Mouse (Mus musculus): Measurements from ENCODE around the gene 1700001K19Rik. TPM values are rescaled to one million over a fixed set of nuclear protein-coding genes. Genes with fewer than 3 reads are reported as not detected.

1700001K19Rik gene
- total and polyA plus RNA-seq, 3 experiments: 0.29 TPM; not detected in 2

DNA sequence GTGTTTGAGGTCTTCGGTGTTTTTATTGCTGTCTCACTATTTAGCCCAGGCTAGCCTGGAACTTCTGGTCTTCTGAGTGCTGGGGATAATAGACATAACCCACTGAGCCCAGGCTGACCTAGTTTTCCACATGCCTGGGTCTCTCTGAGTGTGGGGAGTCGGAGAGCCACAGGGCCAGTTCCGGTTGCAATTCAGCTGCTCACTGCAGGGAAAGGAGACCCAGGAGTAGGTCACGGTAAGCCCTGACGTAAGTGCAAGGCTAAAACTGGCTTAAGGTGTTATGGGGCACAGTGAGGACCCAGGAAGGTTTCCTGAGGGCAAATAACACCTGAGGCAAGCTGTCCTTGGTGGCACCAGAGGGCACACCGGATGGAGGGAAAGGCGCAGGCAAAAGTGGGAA lies 25.0 kb upstream of the 1700001K19Rik start:
- Histone ChIP-seq H3K79me2 (ENCODE audit: control insufficient read depth, insufficient read depth, low read length, poor library complexity) (no peaks in the 10 kb centered on the region; the same call in 1 of the 2 replicates), H3K36me3 (ENCODE audit: control insufficient read depth in 1 of 2, insufficient read depth in 2 of 2, low read length in 2 of 2) (peaks cover 0 to 10% of the 10 kb centered on the region in 2 experiments; a peak in 2 of 4 replicates), H3K4me3 (ENCODE audit: control insufficient read depth in 1 of 2, insufficient read depth in 1 of 2, low read depth in 2 of 2, low read length in 2 of 2) (no peak overlapping the region), H3K27ac (ENCODE audit: control insufficient read depth, low read depth, low read length) (peak overlapping the region; percentile 73; the same call in 1 of the 2 replicates), H3K4me1 (ENCODE audit: control insufficient read depth in 1 of 2, insufficient read depth in 2 of 2, low read length in 2 of 2) (peaks cover 8 to 11% of the 10 kb centered on the region in 2 experiments), H3K27me3 (ENCODE audit: control insufficient read depth in 1 of 2, insufficient read depth in 2 of 2, low read length in 2 of 2) (no peaks in the 10 kb centered on the region), H3K9ac (ENCODE audit: control insufficient read depth, low read depth, low read length, poor library complexity, severe bottlenecking) (no peak overlapping the region), H3K9me3 (replicated peaks; ENCODE audit: insufficient read depth, low read length) (no peaks in the 10 kb centered on the region)
- TF ChIP-seq CHD2 (IDR thresholded peaks at IDR 0.05; ENCODE audit: low read length): no peak
- TF ChIP-seq POLR2A (IDR thresholded peaks at IDR 0.05; ENCODE audit: control insufficient read depth in 1 of 2, insufficient read depth in 1 of 2, low read depth in 1 of 2, low read length in 2 of 2, poor library complexity in 1 of 2): no peak
- no peak for TF ChIP-seq HCFC1 (IDR thresholded peaks at IDR 0.05; ENCODE audit: low read depth, low read length)
- TF ChIP-seq ETS1 (IDR thresholded peaks at IDR 0.05; ENCODE audit: low read depth, low read length): no peak
- no peak for TF ChIP-seq NELFE (IDR thresholded peaks at IDR 0.05; ENCODE audit: low read depth, low read length)
- DNase-seq (ENCODE audit: low read depth, low spot score): no peak

DNA sequence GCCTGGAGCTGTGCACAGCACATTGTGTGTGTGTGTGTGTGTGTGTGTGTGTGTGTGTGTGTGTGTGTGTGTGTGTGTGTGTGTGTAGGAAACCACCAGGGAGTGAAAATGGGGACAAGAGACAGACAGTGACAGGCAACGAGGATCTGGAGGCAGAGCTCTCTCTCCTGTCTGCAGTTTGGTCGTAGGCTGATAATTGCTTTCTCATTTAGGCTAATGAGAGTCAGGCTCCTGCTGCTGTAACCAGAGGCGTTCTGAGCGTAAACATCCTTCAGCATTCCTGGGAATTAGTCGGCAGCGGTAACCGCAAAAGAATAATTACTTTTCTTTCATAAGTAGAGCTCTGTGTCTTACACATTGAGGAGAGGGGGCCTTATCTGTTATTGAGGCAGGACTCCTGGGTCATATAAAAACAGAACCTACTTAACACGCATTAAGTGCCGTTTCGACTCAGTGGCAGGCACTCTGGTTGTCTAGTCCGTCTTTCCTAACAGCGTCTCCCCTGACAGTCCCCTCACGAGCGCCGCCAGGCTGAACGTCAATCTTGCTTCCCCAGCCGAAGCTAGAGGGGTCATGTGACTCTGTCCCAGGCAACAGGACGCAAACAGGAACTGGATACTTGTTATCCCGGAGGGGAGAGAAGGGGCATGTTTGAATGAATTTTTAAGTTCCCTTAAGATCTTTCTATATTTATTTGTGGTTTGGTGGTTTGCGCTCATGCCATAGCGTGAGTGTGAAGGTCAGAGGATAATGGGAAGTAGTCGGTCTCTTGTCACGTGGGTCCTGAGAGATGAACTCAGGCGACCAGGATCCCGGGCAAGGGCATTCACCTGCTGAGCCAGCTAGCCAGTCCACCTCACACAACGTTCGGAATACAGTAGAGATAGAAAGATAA lies 24.2 kb upstream of the 1700001K19Rik start:
- Histone ChIP-seq H3K27me3 (ENCODE audit: control insufficient read depth in 1 of 2, insufficient read depth in 2 of 2, low read length in 2 of 2) (no peaks in the 10 kb centered on the region), H3K4me1 (ENCODE audit: control insufficient read depth in 1 of 2, insufficient read depth in 2 of 2, low read length in 2 of 2) (peaks cover 14 to 20% of the 10 kb centered on the region in 2 experiments), H3K27ac (ENCODE audit: control insufficient read depth, low read depth, low read length) (peak overlapping the region; percentile 73), H3K9ac (ENCODE audit: control insufficient read depth, low read depth, low read length, poor library complexity, severe bottlenecking) (peak overlapping the region; percentile 70), H3K79me2 (ENCODE audit: control insufficient read depth, insufficient read depth, low read length, poor library complexity) (no peaks in the 10 kb centered on the region; the same call in 1 of the 2 replicates), H3K4me3 (ENCODE audit: control insufficient read depth in 1 of 2, insufficient read depth in 1 of 2, low read depth in 2 of 2, low read length in 2 of 2) (peak overlapping the region; percentile 61 to 62), H3K9me3 (replicated peaks; ENCODE audit: insufficient read depth, low read length) (no peaks in the 10 kb centered on the region), H3K36me3 (ENCODE audit: control insufficient read depth in 1 of 2, insufficient read depth in 2 of 2, low read length in 2 of 2) (peaks cover 0 to 16% of the 10 kb centered on the region in 2 experiments; a peak in 2 of 4 replicates)
- DNase-seq (ENCODE audit: low read depth, low spot score): peak; percentile 92
- TF ChIP-seq ZNF384 (IDR thresholded peaks at IDR 0.05; ENCODE audit: low read depth, low read length) (no peak), POLR2AphosphoS2 (IDR thresholded peaks at IDR 0.05; ENCODE audit: low read length) (no peak), RAD21 (IDR thresholded peaks at IDR 0.05; ENCODE audit: low read depth, low read length) (no peak), JUND (IDR thresholded peaks at IDR 0.05; ENCODE audit: low read depth, low read length) (no peak), MEF2A (IDR thresholded peaks at IDR 0.05; ENCODE audit: extremely low read depth, insufficient replicate concordance, low read depth, low read length, poor library complexity, severe bottlenecking) (no peak), CHD1 (IDR thresholded peaks at IDR 0.05; ENCODE audit: low read depth, low read length) (no peak), E2F4 (IDR thresholded peaks at IDR 0.05; ENCODE audit: borderline replicate concordance, low read depth, low read length) (no peak), NELFE (IDR thresholded peaks at IDR 0.05; ENCODE audit: low read depth, low read length) (peak; percentile 43; the same call in 1 of the 2 replicates), ELF1 (IDR thresholded peaks at IDR 0.05; ENCODE audit: low read depth, low read length) (peak; percentile 72), GATA1 (IDR thresholded peaks at IDR 0.05; ENCODE audit: low read depth, low read length) (no peak; the same call in 1 of the 2 replicates), MAX (IDR thresholded peaks at IDR 0.05; ENCODE audit: low read length) (peak; percentile 85), UBTF (IDR thresholded peaks at IDR 0.05; ENCODE audit: borderline replicate concordance, insufficient read depth, low read depth, low read length) (no peak), HCFC1 (IDR thresholded peaks at IDR 0.05; ENCODE audit: low read depth, low read length) (peak; percentile 66; the same call in 1 of the 2 replicates), ZC3H11A (IDR thresholded peaks at IDR 0.05; ENCODE audit: low read depth, low read length) (no peak), TCF12 (IDR thresholded peaks at IDR 0.05; ENCODE audit: low read depth, low read length) (0 out of 2 replicates have a peak, but pooled peaks have one; percentile 37), BHLHE40 (IDR thresholded peaks at IDR 0.05; ENCODE audit: borderline replicate concordance, low read depth, low read length) (peak; percentile 77; the same call in 1 of the 2 replicates), SIN3A (IDR thresholded peaks at IDR 0.05; ENCODE audit: low read length) (peak; percentile 96), EP300 (IDR thresholded peaks at IDR 0.05; ENCODE audit: low read depth in 1 of 2, low read length in 2 of 2) (peak in 1 of 2 experiments; percentile 32; a peak in 1 of 4 replicates), KAT2A (conservative IDR thresholded peaks at IDR 0.05; ENCODE audit: low read depth, low read length) (no peak), CTCF (IDR thresholded peaks at IDR 0.05 in 2 of 3, conservative IDR thresholded peaks at IDR 0.05 in 1 of 3; ENCODE audit: control insufficient read depth in 1 of 3, insufficient read depth in 1 of 3, low read depth in 2 of 3, low read length in 3 of 3, poor library complexity in 1 of 3, severe bottlenecking in 1 of 3) (peak in 2 of 3 experiments; percentile 23 to 34; a peak in 4 of 6 replicates), GABPA (IDR thresholded peaks at IDR 0.05; ENCODE audit: low read depth, low read length) (no peak), ZMIZ1 (IDR thresholded peaks at IDR 0.05; ENCODE audit: low read depth, low read length) (no peak), POLR2A (IDR thresholded peaks at IDR 0.05; ENCODE audit: control insufficient read depth in 1 of 2, insufficient read depth in 1 of 2, low read depth in 1 of 2, low read length in 2 of 2, poor library complexity in 1 of 2) (peak in 1 of 2 experiments; percentile 55; a peak in 2 of 4 replicates), TAL1 (IDR thresholded peaks at IDR 0.05; ENCODE audit: low read length) (peak; percentile 30; the same call in 1 of the 2 replicates), MXI1 (IDR thresholded peaks at IDR 0.05; ENCODE audit: low read depth, low read length) (peak; percentile 92), NRF1 (IDR thresholded peaks at IDR 0.05; ENCODE audit: insufficient read depth, low read depth, low read length, poor library complexity, severe bottlenecking) (no peak)
